24 mouse cellular contexts compared by ENCODE assay signal in the genomic region with DNA sequence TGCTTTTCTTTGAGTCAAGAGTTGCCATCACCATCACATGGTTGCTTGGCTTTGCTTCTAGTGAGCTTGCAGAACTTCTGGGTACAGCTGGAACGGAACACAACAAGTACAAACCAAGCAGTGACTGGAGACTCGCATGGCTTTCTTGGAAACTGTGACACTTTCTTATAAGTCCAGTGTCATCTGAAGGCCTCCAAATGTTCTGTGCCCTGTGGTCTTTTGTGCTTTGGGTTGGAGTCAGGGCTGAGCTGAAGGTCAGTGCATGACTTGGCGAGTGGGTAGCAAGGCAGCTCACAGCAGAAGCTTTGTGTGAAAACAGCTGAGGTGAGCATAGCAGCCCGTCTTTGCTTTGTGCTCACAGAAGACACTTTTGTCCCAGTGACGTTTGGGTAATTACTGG.
DNase-seq lines count a peak whose midpoint lies in the region; ATAC-seq and TF ChIP-seq lines count a peak whose summit lies in the region.
"Had no signal": no experiment of that assay in that cellular context is flagged by ENCODE, and none has a peak within 500 bp of the region (broad histone marks: within the 10 kb centered on the region; RNA-seq: fewer than 3 reads in every experiment).

No protein-coding gene starts in this region.

- H3K9ac ChIP-seq in CH12.LX (ENCODE audit: insufficient read depth, low read depth) = no peak overlapping the region
- H3K9ac ChIP-seq in stomach, embryonic 15.5 days = no peak overlapping the region
- H3K9ac ChIP-seq in midbrain, postnatal 0 days (replicated peaks; ENCODE audit: low read length, poor library complexity, severe bottlenecking) = no peak overlapping the region
- H3K9ac ChIP-seq in intestine, embryonic 16.5 days (ENCODE audit: low read depth, low read length) = no peak overlapping the region
- H3K9ac ChIP-seq: hindbrain, embryonic 13.5 days; limb, embryonic 15.5 days; liver, embryonic 13.5 days; midbrain, embryonic 13.5 days had no signal

- WGBS in stomach, embryonic 15.5 days = 69% methylated on average over 5 of the region's 5 CpGs
- 73% methylated on average over 5 of the region's 5 CpGs for WGBS in midbrain, postnatal 0 days
- WGBS in intestine, embryonic 16.5 days = 79% methylated on average over 5 of the region's 5 CpGs

- no peaks in the 10 kb centered on the region for H3K9me3 ChIP-seq in CH12.LX (replicated peaks; ENCODE audit: low read length)
- no peaks in the 10 kb centered on the region for H3K9me3 ChIP-seq in stomach, embryonic 15.5 days
- no peaks in the 10 kb centered on the region for H3K9me3 ChIP-seq in midbrain, postnatal 0 days (ENCODE audit: low read length)
- no peaks in the 10 kb centered on the region for H3K9me3 ChIP-seq in intestine, embryonic 16.5 days (ENCODE audit: control insufficient read depth, low read length)
- H3K9me3 ChIP-seq: hindbrain, embryonic 13.5 days; limb, embryonic 10.5 days; limb, embryonic 15.5 days; liver, embryonic 13.5 days; midbrain, embryonic 13.5 days had no signal

- no peak for TF ChIP-seq EP300 in CH12.LX (IDR thresholded peaks at IDR 0.05; ENCODE audit: low read length)

- dilution Hi-C loops in CH12.LX (cut with MboI; ENCODE audit: extremely low pct_ligation_motif_present, extremely low pct_unique_long_range_greater_than_20kb, low sequenced_read_pairs) = no loop called here

- H3K4me3 ChIP-seq in CH12.LX (replicated peaks in 1 of 3; ENCODE audit: low read depth in 2 of 3, low read length in 2 of 3, poor library complexity in 1 of 3) = no peak overlapping the region
- no peak overlapping the region for H3K4me3 ChIP-seq in brown adipose tissue, adult 24 weeks (ENCODE audit: insufficient read depth, low read depth, low read length)
- no peak overlapping the region for H3K4me3 ChIP-seq in stomach, embryonic 15.5 days (replicated peaks)
- no peak overlapping the region for H3K4me3 ChIP-seq in midbrain, postnatal 0 days (ENCODE audit: low read depth, low read length)
- no peak overlapping the region for H3K4me3 ChIP-seq in intestine, embryonic 16.5 days (ENCODE audit: low read length)
- H3K4me3 ChIP-seq: erythroblast, embryonic 14.5 days; hindbrain, embryonic 13.5 days; limb, embryonic 10.5 days; limb, embryonic 15.5 days; liver, embryonic 13.5 days; midbrain, embryonic 13.5 days had no signal

- intact Hi-C loops in heart, postnatal 25 days (cut with DNase I) = no loop called here

- no peak for TF ChIP-seq RAD21 in CH12.LX (IDR thresholded peaks at IDR 0.05; ENCODE audit: low read depth, low read length)

- in situ Hi-C loops in CH12.LX (cut with MboI; ENCODE audit: low pct_ligation_motif_present, low pct_unique_long_range_greater_than_20kb, low sequenced_read_pairs) = no loop called here

- no peak for TF ChIP-seq POLR2A in CH12.LX (IDR thresholded peaks at IDR 0.05; ENCODE audit: low read depth, low read length)

- DNase-seq in CH12.LX (ENCODE audit: extremely low read depth) (peak; percentile 44), adipocyte (ENCODE audit: low spot score) (peak; percentile 62)
- DNase-seq in midbrain, postnatal 0 days (ENCODE audit: low spot score) = no peak
- DNase-seq in heart, postnatal 25 days (ENCODE audit: low spot score) = no peak
- DNase-seq: B cell, adult 2 months; cerebellum, adult 18-20 months; cerebellum, postnatal 10 days; heart, postnatal 14 days; kidney, adult 18-20 months; kidney, postnatal 4 days; layer of hippocampus, postnatal 36 days; liver, embryonic 13.5 days; thymus, postnatal 14 days had no signal

- no peak overlapping the region for H3K4me2 ChIP-seq in CH12.LX (ENCODE audit: insufficient read depth, low read depth, poor library complexity, severe bottlenecking)
- no peak overlapping the region for H3K4me2 ChIP-seq in stomach, embryonic 15.5 days
- H3K4me2 ChIP-seq in midbrain, postnatal 0 days (ENCODE audit: low read depth, low read length, poor library complexity, severe bottlenecking) = no peak overlapping the region
- H3K4me2 ChIP-seq in intestine, embryonic 16.5 days (ENCODE audit: low read depth, low read length) = no peak overlapping the region
- H3K4me2 ChIP-seq: hindbrain, embryonic 13.5 days; limb, embryonic 15.5 days; liver, embryonic 13.5 days; midbrain, embryonic 13.5 days had no signal

- H3K79me2 ChIP-seq in CH12.LX (replicated peaks; ENCODE audit: control insufficient read depth, extremely low read depth, insufficient read depth, poor library complexity, severe bottlenecking) = 0 out of 2 replicates have a peak, but pooled peaks cover 5% of the 10 kb centered on the region

- no peak overlapping the region for H3K27ac ChIP-seq in CH12.LX (ENCODE audit: insufficient read depth, low read depth)
- H3K27ac ChIP-seq in brown adipose tissue, adult 24 weeks (replicated peaks; ENCODE audit: low read depth, low read length) = peak overlapping the region; percentile 55
- 0 out of 2 replicates have a peak overlapping the region, but pooled peaks have one; percentile 33 for H3K27ac ChIP-seq in stomach, embryonic 15.5 days
- no peak overlapping the region for H3K27ac ChIP-seq in midbrain, postnatal 0 days (ENCODE audit: low read depth, low read length)
- H3K27ac ChIP-seq in intestine, embryonic 16.5 days (ENCODE audit: low read length) = no peak overlapping the region
- H3K27ac ChIP-seq: hindbrain, embryonic 13.5 days; limb, embryonic 10.5 days; limb, embryonic 15.5 days; liver, embryonic 13.5 days; macrophage; midbrain, embryonic 13.5 days had no signal

- peaks cover 9 to 71% of the 10 kb centered on the region in 2 experiments for H3K36me3 ChIP-seq in CH12.LX (replicated peaks in 1 of 2; ENCODE audit: control insufficient read depth in 1 of 2, insufficient read depth in 1 of 2, low read length in 1 of 2)
- H3K36me3 ChIP-seq in stomach, embryonic 15.5 days = no peaks in the 10 kb centered on the region
- H3K36me3 ChIP-seq in midbrain, postnatal 0 days (ENCODE audit: insufficient read depth, low read length) = no peaks in the 10 kb centered on the region
- H3K36me3 ChIP-seq in intestine, embryonic 16.5 days (ENCODE audit: control insufficient read depth, insufficient read depth, low read length) = no peaks in the 10 kb centered on the region
- H3K36me3 ChIP-seq: hindbrain, embryonic 13.5 days; limb, embryonic 10.5 days; limb, embryonic 15.5 days; liver, embryonic 13.5 days; midbrain, embryonic 13.5 days had no signal

- no peak for ATAC-seq in stomach, embryonic 15.5 days (ENCODE audit: insufficient read depth, low FRiP score, low read depth)
- ATAC-seq in midbrain, postnatal 0 days (ENCODE audit: low FRiP score) = no peak
- no peak for ATAC-seq in intestine, embryonic 16.5 days
- ATAC-seq: activated CD4-positive, CD25-positive, alpha-beta regulatory T cell, adult 4 months; forebrain, embryonic 16.5 days; midbrain, embryonic 13.5 days had no signal

- H3K4me1 ChIP-seq in CH12.LX (ENCODE audit: control insufficient read depth in 1 of 2, insufficient read depth in 2 of 2) = peaks cover 2 to 66% of the 10 kb centered on the region in 2 experiments; a peak in 2 of 4 replicates
- H3K4me1 ChIP-seq in brown adipose tissue, adult 24 weeks (ENCODE audit: control insufficient read depth, insufficient read depth, insufficient read length, low read length) = peaks cover 17% of the 10 kb centered on the region
- no peaks in the 10 kb centered on the region for H3K4me1 ChIP-seq in stomach, embryonic 15.5 days
- H3K4me1 ChIP-seq in midbrain, postnatal 0 days (ENCODE audit: insufficient read depth, low read length) = no peaks in the 10 kb centered on the region
- no peaks in the 10 kb centered on the region for H3K4me1 ChIP-seq in intestine, embryonic 16.5 days (ENCODE audit: control insufficient read depth, insufficient read depth, low read length)
- H3K4me1 ChIP-seq: hindbrain, embryonic 13.5 days; limb, embryonic 15.5 days; liver, embryonic 13.5 days; midbrain, embryonic 13.5 days had no signal

- TF ChIP-seq CTCF in CH12.LX (conservative IDR thresholded peaks at IDR 0.05 in 1 of 2, IDR thresholded peaks at IDR 0.05 in 1 of 2; ENCODE audit: low read depth in 2 of 2, low read length in 2 of 2) = no peak
- no peak for TF ChIP-seq CTCF in midbrain, postnatal 0 days (IDR thresholded peaks at IDR 0.05)

- H3K27me3 ChIP-seq in CH12.LX (replicated peaks) = no peaks in the 10 kb centered on the region
- H3K27me3 ChIP-seq in stomach, embryonic 15.5 days (replicated peaks) = no peaks in the 10 kb centered on the region
- H3K27me3 ChIP-seq in midbrain, postnatal 0 days (ENCODE audit: insufficient read depth, low read length) = no peaks in the 10 kb centered on the region
- H3K27me3 ChIP-seq in intestine, embryonic 16.5 days (replicated peaks; ENCODE audit: control insufficient read depth, insufficient read depth, low read length) = no peaks in the 10 kb centered on the region
- H3K27me3 ChIP-seq: hindbrain, embryonic 13.5 days; limb, embryonic 15.5 days; liver, embryonic 13.5 days; midbrain, embryonic 13.5 days had no signal

TF ChIP-seq in CH12.LX, 34 proteins besides CTCF, POLR2A, EP300 and RAD21:
- TF ChIP-seq MXI1 (IDR thresholded peaks at IDR 0.05; ENCODE audit: low read depth, low read length) = no peak
- no peak for TF ChIP-seq USF2 (conservative IDR thresholded peaks at IDR 0.05; ENCODE audit: low read depth, low read length)
- no peak for TF ChIP-seq POLR2AphosphoS2 (IDR thresholded peaks at IDR 0.05; ENCODE audit: low read depth, low read length)
- TF ChIP-seq TCF12 (IDR thresholded peaks at IDR 0.05; ENCODE audit: low read depth, low read length) = no peak
- TF ChIP-seq NELFE (IDR thresholded peaks at IDR 0.05; ENCODE audit: low read depth, low read length) = no peak
- TF ChIP-seq ZKSCAN1 (IDR thresholded peaks at IDR 0.05; ENCODE audit: borderline replicate concordance, low read depth, low read length) = no peak
- no peak for TF ChIP-seq CHD1 (IDR thresholded peaks at IDR 0.05; ENCODE audit: low read depth, low read length)
- TF ChIP-seq JUND (conservative IDR thresholded peaks at IDR 0.05; ENCODE audit: low read depth, low read length) = no peak
- TF ChIP-seq ELF1 (IDR thresholded peaks at IDR 0.05; ENCODE audit: low read depth, low read length) = no peak
- no peak for TF ChIP-seq GABPA (IDR thresholded peaks at IDR 0.05; ENCODE audit: insufficient replicate concordance, low read depth, low read length)

Comparison
In these comparisons a context has a peak if more than half of its experiments do, and no peak if none do; other contexts are left out.
1. DNase-seq: peak in CH12.LX (single experiment) and adipocyte (single experiment); none in midbrain, postnatal 0 days (single experiment) and heart, postnatal 25 days (single experiment).
2. H3K27ac ChIP-seq: peak in brown adipose tissue, adult 24 weeks (single experiment) and stomach, embryonic 15.5 days (single experiment); none in CH12.LX (single experiment), midbrain, postnatal 0 days (single experiment) and intestine, embryonic 16.5 days (single experiment).